Mouse (Mus musculus): Measurements from ENCODE around the gene Gpsm3.

Gpsm3 gene

DNA sequence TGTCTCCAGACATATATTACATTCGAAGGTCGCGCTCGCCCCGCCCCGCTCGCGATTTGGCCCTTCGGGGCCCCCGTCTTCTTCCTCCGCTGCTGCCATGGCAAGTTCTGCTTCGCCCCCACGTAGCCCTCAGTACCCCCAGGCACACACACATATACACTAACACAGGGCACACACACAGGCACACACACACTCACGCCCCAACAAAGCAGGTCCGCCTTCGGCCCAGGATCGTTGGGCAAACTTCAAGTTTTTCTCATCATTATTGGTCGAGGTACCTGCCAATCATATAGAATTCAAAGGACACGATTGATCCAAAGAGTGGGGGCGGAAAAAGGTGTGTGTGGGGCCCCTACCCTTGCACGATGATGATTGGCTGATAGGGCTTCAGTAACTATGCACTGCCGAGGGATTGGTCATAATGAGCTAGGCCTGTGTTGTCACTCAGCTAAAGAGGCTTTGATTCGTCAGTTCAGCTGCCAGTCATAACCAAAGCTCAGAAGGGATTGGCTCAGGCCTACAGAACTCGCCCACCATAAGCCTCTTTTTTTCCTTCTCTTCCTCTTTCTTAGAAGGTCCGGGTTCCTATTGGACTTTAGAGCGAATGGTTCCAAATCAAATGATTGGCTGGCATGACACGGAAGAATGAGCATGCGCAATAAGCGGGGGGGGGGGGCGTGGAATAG, 13.9 kb downstream of the Gpsm3 start, which contains the start of gene Rnf5:
Gene Rnf5, minus strand, starts transcription at position 316 of the 686 bp plus-strand sequence.
- DNase-seq (ENCODE audit: low spot score), result peak; percentile 99

DNA sequence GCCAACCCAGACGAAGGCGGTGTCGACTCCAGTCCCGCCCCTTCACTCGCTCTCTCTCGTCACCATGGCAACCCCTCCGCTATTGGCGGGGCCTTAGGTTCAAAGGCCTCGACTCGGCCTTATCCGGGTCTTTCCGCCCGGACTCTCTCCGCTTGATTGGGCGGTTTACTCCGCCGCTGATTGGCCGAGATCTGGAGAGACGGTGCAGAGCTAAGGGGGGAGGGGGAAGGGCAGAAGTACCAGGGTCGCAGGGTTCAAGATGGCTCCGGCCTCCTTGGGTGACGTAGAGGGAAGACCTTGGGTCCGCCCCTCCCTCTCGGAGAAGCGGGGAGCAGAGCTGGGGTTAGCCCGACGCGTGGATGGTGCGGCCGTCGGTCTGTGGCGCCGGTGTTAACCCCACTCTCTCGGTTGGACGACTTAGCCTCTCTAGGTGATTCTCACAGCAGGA, 14.5 kb downstream of the Gpsm3 start, which contains the start of gene Agpat1:
Gene Agpat1, plus strand, starts transcription at position 202 of the 448 bp plus-strand sequence.
- DNase-seq (ENCODE audit: low spot score), result peak; percentile 99

DNA sequence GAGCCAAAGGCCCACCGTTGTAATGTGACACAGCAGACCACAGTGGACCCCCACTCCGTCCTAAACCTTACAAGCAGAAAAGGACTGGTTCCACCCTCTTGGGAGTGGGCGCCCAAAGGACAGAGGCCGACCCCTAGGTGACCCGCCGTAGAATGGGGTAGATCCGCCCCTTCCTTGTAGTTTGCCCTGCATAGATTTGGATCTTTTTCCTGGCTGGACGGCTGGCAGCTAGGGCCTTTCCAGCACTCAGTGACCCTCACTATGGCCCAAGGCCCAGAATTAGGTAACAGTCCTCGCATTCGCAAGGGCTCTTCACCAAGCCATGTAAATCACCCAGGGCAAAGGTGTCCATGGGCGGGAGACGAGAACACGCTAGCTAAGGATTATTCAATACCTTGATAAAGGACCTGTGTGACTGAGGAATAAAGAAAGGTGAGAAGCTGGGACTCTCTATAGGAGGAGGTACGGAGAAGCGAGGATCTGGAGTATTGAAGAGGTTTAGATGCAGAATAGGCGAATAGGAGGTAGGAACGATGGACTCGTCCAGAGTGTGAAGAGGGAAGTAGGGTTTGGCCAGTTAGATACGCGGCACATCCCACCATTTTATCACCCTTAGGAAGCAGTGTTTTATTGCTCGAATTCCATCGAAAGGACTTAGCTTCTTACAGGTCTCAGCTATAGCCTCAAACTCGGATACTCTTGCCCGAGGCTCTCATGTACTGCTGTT, 15.1 kb downstream of the Gpsm3 start:
- DNase-seq (ENCODE audit: low spot score), result no peak

DNA sequence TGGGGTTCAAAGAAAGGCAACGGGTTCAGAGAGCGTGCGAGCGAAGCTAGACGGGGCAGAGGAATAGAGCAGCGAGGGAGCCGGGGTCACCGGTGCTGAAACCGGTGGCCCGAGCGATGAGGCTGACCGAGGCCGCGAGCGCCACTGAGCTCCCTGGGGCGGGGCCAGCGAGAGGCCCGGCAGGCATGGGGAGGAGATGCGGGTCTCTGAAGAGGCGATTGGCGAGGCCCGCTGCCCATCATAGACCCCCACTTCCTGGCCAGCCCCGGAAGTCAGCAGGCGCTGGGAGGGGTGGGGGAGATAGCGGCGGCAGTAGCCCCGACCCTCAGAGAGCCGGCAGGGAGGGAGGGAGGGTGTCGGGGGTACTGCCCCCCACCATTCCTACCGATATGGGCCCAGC, 16.0 kb downstream of the Gpsm3 start:
- peak; percentile 95 for DNase-seq (ENCODE audit: low spot score)

DNA sequence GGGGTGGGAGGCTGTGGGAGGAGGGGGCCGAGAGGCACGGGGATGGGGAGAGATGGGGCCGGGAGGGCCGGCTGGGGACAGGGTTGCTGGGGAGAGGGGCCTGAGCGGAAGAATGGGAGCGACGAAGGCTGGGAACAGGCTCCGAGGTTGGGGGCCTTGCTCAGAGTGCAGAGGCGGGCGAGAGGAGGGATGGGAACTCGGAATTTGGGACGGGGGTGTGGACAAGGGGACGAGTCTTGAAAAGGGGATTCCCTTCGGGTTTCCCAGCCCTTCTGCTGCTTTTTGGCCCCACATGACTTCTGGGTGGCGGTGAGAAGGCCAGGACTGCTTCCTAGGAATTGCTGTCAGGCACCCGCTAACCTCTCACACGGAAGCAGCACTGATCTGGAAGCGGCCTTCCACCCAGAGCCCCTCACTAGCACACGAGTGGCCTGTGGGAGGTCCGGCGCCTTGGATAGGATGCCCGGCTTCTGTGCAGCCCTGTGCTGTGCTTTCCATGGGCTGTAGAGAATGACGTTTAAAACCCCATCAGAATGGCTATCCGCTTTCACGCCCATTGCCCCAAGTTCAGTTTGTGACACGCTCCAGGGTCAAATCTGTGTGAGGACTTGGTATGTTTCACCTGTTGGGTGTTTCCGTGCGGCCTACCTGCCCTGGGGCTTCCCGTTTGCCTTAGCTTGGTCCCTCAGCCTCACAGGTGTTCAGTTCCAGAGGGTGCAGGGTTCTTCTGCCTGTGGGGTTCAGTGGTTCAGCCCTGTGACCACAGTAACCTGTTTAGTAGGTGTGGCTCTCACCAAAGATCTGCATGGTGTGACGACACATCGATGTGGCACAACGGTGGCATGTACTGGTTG, 16.8 kb downstream of the Gpsm3 start:
- no peak for DNase-seq (ENCODE audit: low spot score)

DNA sequence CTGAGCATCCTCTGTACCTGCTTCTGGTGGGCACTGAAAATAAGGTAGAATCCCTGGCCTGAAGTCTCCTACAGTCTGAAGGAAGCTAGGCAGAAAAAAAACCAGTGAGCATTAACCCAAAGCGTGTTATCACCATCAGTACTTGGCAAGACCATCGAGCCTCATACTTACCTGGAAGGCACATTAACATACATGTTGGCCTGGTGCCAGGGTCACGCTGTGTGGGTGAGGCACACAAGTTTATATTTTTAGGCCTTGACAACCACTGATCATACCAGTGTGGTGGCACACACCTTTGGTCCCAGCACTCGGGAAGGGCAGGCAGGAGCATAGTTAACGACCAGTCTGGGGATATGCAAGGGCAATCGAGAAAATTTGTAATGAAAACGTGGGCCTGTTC, 18.4 kb downstream of the Gpsm3 start:
- DNase-seq (ENCODE audit: low spot score), result no peak

DNA sequence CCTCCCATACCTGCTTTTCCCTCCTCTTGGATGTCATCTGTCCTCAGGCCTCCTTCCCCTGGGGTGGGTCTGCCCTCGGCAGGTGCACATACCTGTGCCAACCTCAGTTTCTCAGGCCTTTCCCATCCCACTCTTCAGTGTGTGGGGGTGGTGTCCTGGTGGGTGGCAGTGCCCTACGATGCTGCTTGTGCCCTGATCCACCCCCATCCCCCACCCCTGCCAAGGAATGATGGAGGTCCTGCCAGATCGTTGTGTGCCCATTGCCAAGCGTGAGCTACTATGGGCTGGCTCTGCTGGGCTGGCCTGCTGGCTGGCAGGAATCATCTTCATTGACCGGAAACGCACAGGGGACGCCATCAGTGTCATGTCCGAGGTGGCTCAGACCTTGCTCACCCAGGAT, 21.4 kb downstream of the Gpsm3 start:
- no peak for DNase-seq (ENCODE audit: low spot score)

DNA sequence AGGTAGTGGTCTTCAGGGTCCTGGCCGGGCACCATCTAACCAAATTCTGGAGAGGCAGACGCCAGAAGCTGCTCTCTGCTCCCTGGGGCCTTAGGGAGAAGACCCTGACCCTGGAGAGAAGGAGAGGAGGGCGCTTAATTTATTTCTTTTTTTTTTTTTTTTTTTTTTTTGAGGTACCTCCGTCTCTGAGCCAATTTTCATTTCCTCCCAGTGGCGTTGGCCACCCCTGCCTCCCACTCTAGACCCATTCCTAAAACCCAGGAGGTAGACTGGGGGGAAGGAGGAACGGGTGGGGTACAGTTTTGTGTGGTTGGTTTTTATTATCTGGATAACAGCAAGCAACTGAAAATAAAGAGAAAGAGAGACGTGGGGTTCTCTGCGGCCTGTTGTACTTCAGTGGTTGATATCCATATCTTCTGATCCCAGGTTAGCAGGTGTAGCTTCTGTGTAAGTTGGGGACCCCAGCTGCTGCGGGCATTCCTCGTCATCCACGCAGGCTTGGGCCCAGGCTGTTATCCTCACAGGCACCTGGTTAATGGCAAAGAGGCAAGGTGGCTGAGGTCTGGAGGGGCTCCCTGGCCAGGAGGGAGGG, 23.5 kb downstream of the Gpsm3 start:
- DNase-seq (ENCODE audit: low spot score), result no peak

DNA sequence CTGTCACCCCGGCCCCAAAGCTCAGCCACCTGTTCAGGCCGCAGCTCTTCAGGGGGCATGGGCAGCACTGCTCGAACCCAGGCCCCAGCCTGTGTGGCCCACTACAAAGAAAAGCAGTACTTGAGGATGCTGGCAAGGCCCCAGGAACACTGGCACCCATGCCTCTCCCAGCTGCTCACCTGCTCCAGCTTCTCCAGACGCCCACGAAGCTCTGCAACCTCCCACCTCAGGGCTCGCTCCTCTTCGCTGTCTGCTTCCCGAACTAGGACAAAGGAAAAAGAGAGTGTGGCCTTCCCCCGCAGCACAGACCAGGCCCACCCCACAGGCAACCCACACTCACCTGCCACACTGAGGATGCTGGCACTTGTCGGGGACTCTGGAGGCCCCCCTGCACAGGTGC, 24.2 kb downstream of the Gpsm3 start:
- DNase-seq (ENCODE audit: low spot score), result no peak

DNA sequence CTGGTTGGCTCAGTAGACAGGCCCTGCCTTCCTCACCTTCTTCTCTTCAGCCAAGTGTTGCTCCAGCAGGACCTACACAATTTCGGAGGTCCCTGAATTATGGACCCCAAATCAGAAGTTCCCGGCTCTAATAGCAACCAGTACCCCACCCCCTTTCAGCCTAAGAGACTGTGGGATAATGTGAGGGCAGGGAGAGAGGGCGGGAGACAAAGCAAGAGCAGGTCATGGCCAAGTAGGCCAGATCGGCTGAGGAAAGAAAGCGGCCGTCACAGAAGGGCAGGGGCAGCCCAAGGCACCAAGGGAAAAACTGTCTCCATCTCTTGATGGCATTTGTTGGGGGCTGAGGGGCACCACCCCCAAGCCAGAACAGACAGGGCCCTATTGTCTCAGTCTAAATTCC, 26.3 kb downstream of the Gpsm3 start, which contains the start of gene Egfl8:
Gene Egfl8, minus strand, starts transcription at position 101 of the 400 bp plus-strand sequence.
- no peak for DNase-seq (ENCODE audit: low spot score)

DNA sequence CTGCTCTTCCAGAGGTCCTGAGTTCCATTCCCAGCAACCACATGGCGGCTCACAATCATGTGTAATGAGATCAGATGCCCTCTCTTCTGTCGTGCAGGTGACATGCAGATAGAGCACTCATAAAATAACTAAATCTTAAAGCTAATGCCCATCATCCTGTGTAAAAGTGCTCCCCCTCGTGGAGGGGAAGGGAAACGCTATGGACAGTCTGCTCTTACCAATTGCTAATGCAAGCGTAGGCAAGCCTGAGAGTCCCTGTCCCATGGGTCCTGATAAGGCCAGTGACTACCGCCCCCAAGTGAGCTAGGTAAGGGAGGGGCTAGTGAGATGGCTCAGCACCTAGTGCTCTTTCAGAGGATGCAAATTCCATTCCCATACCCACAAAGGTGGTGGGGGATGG, 29.4 kb downstream of the Gpsm3 start:
- no peak for DNase-seq (ENCODE audit: low spot score)

DNA sequence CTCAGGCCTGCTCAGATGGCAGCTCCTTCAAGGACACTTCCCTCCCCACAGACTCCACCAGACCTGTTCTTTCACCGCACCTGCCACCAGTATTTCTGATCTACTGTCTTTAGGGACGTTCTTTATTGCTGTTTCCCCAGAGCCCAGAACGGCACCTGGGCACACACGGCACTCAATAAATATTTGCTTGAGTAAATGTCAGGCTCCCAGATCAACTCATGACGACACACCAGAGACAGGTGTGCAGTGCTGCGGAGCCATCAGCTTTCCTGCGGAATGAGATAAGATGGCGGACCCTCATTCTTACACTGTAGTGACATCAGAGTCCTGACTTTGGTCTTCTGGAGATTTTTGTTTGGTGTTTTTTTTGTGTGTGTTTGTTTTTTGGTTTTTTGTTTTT, 31.4 kb downstream of the Gpsm3 start:
- DNase-seq (ENCODE audit: low spot score), result no peak

DNA sequence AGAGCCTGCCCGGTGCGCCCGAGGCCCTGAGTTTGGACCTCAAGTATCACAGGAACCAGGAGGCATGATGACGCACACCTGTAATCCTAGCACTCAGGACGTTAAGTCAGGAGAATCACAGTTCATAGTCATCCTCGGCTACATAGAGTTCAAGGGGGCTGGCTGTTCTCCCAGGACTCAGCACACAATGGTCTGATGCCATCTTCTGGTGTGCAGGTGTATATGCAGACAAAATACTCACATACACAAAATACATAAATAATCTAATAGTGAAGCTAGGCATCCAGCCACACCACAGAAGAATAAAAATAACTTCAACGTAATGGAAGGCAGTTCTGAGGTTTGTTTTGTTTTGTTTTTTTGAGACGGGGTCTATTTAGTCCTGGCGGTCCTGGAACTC, 33.6 kb downstream of the Gpsm3 start:
- no peak for DNase-seq (ENCODE audit: low spot score)

DNA sequence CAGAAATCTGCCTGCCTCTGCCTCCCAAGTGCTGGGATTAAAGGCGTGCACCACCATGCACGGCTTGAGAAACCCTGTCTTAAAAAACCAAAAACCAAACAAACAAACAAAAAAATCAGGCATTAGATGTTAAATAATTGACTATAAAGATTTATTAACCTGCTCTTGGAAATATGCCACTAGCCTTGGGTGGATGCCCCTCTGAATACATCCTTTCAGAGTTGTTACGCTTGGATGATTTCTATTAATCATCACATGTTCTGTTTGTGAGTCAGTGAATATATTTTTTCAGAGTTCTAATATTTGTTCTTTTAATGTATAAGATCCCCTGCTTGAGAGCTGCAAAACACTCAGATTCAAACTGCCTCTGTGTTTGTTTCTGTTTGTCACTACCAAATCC, 35.4 kb downstream of the Gpsm3 start:
- DNase-seq (ENCODE audit: low spot score), result no peak

DNA sequence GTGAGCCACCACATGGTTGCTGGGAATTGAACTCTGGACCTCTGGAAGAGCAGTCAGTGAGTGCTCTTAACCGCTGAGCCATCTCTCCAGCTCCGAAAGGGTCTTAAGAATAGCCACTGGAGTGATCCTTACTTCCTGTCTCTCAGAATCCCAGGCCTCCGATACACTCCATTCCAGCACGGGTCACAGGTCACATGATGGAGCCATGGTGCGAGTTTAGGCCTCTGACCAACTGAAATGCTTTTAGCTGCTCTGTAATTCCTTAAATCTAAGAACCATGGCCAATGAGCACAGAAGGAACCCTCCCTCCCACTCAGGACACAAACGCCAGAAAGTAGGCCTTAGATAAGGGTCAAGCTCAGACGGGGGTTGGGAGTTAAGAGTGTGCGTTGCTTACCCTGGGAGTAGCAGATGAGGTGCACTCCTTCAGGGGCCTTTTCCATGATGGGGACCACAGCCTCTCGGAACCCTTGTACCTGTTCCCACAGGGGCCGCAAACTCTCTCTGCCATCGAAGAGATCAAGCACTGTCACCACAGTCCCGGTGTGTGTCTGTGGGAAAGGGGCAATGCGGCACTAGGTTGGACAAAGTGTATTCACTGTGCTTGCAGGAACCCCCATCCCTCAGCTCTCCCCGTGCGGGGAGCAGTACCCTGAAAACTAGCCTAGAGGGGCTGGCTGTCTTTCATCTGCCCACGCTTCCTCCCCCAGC, 36.6 kb downstream of the Gpsm3 start:
- DNase-seq (ENCODE audit: low spot score), result no peak

DNA sequence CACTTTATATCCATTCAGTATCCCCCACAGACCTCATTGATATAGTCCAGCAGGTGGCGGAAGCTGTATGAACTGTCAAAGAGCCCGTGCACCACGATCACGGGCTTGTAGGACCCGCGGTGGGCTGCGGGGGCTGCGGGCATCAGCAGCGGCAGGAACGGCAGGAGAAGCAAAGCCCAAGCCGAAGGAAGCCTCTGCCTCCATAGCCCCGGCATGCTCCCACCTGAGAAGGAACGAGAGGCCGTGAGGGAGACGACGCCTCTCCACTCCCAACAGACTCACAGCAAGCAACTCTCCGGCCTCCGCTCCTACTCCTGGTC, 37.1 kb downstream of the Gpsm3 start:
- no peak for DNase-seq (ENCODE audit: low spot score)

DNA sequence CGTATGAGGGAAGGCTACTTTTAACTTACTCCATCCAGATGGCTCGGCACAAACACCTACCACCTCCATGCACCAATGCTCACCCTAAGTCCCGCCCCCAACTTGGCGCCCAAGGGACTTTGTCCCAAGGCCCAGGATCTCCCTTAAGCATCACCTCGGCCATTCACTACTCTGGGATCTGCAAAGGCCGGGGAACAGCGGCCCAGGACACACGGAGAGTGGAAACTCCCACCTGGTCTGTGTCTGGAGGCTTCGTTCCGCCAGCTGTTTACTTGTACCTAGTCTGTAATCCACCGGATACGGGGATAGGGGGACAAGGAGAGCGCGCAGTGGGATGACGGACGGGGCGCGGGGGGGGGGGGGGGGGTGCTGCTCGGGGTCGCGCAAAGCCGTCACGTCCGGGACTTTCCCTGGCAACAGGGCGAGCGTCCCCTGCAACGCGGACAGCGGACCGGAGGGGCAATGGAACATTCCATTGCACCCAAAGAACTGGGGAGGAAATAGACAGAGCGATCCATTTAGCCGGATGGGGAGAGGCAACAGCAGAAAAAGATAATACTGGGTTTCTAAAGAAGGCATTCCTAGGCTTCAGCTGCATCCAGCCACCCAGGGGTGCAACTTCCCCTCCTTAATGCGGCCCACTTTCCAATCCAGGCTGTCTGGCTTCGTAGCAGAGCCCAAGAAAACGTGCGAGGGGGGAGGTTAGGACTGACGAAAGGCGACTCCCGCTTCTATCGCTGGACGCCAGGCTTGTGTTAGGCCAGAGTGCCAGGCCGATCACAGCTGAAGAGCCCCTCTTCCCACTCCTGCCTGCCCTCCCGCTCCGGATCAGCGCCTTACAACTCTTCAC, 37.7 kb downstream of the Gpsm3 start:
- DNase-seq (ENCODE audit: low spot score), result peak; percentile 84

DNA sequence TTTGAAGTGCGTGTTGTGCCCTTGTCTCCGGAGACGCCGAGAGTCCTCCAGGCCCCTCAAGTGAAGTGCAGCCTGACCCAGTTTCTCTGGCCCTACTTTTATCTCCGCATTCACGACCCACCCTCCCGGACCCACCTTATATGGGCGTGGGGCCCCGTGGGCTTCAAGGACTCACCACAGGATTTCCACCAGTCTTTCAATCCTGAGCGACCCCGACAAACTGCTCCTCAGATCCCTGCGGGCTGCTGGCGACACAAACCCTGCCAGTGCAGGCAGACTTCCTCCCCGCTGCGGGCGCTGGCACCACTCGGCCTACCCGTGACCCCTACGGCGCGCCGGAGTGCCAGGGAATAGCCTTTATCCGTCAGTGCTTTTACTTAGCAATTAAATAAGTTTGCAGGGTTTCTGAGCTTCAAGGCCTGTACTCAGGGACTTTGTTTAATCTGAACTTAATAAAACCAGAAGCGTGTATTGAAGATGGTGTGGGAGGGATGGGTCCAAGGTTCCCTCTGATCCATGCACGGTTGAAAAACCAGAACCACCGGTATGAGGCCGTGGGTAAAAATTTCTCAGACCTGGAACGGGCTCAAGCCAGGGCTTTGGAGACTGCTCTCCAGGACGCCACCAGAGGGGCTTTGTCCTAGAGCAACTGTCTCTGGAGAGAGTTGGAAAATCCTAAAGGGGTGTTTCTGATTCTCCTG, 38.5 kb downstream of the Gpsm3 start, which contains the start of gene Ppt2:
Gene Ppt2, minus strand, starts transcription at position 568 of the 701 bp plus-strand sequence.
- DNase-seq (ENCODE audit: low spot score), result no peak

DNA sequence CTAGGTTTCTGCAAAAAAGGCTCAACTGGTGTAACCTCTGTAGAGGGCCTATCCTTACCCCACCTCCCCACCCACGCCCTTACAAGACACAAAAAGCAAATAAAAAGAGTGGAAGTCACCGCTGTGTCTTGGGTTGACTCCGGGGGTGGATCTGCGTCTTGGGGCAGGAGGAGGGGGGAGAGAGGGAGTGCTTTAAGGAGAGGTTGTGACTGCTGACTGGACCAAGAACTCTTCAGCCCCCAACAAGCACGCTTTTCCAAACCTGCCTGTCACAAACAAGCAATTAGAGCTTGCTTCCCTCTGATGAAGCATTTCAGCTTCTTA, 39.0 kb downstream of the Gpsm3 start:
- no peak for DNase-seq (ENCODE audit: low spot score)

DNA sequence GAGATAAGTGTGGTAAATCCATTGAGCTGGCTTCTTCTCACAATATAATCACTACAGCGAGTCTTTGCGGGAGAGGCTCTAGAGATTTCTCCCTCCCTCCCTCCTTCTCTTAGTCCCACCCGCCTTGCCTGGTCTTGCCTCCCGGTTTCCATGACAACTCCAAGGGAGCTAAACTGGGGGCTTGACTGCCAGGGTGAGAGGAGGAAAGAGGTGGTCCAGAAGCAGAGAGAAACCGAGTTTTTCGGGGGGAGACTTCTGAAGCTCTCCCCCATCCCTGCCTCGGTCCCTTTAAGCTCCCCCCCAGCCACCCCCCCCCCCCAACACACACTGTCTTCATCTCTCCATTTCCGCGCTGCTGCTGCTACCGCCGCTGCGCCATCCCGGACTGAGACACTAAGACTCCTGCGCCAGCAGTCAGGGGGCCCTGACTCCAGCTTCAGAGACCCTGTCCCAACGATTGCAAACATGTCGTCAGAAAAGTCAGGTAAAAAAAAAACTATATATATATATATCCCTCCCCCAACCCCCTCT, 39.7 kb downstream of the Gpsm3 start, which contains the start of gene Prrt1:
Gene Prrt1, plus strand, starts transcription at position 313 of the 531 bp plus-strand sequence.
- no peak for DNase-seq (ENCODE audit: low spot score)

Data from ovary, adult 18-20 months (tissue).